Mouse (Mus musculus): Measurements from ENCODE around the gene Phgr1.

Phgr1 gene

GRCm38 (mm10) chr2:118779504-118780480 lies 7.2 kb downstream of the Phgr1 start, which contains the start of gene Disp2:
Disp2 (plus strand) TSS chr2:118779719.
- DNase-seq (ENCODE audit: low spot score) = peak; percentile 76

DNA sequence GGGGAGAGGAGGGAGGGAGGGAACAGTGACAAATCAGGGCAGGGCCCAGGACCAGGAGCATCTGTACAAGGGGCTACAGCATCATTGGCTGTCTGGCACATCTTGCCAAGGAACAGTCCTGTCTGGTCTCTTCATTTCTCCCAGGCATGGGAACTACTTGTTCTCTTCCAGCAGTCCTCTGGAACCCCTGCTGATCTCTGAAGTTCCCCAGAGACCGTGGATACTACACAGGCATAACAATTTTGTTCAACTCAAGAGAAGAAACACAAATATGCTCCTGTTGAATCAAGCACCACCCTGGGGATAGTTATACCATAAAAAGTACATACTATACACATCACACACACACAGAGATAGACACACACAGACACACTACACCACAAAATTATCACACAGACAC lies 8.5 kb downstream of the Phgr1 start:
- no peak for DNase-seq (ENCODE audit: low spot score)

GRCm38 (mm10) chr2:118782303-118782702 lies 9.7 kb downstream of the Phgr1 start:
- DNase-seq (ENCODE audit: low spot score) = no peak

GRCm38 (mm10) chr2:118783093-118783492 lies 10.5 kb downstream of the Phgr1 start:
- no peak for DNase-seq (ENCODE audit: low spot score)

- DNase-seq (ENCODE audit: low spot score) = no peak
These were observed 11.1 kb downstream of the Phgr1 start for GRCm38 (mm10) chr2:118783663-118784062.

DNA sequence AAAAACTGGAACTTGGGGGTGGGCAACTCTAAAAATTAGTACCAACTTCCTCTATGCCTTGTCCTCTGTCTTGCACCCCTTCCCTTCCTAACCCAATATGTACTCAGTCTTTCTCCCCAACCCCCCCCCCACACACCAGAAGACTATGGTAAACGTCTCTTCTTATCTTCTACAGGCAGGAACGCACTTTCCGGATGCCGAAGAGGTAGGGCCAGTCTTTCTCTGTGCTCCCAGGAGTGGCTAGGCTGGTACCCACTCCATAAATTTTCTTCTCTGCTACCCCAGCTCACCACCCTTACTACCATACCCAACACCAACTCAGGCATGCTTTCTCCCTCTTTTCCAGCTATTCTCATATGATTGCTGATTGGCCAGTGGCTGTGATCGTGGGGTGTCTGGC lies 14.0 kb downstream of the Phgr1 start:
- DNase-seq (ENCODE audit: low spot score) = no peak

GRCm38 (mm10) chr2:118789501-118789900 lies 16.9 kb downstream of the Phgr1 start:
- no peak for DNase-seq (ENCODE audit: low spot score)

- no peak for DNase-seq (ENCODE audit: low spot score)
These were observed 17.6 kb downstream of the Phgr1 start for GRCm38 (mm10) chr2:118790221-118790550.

DNA sequence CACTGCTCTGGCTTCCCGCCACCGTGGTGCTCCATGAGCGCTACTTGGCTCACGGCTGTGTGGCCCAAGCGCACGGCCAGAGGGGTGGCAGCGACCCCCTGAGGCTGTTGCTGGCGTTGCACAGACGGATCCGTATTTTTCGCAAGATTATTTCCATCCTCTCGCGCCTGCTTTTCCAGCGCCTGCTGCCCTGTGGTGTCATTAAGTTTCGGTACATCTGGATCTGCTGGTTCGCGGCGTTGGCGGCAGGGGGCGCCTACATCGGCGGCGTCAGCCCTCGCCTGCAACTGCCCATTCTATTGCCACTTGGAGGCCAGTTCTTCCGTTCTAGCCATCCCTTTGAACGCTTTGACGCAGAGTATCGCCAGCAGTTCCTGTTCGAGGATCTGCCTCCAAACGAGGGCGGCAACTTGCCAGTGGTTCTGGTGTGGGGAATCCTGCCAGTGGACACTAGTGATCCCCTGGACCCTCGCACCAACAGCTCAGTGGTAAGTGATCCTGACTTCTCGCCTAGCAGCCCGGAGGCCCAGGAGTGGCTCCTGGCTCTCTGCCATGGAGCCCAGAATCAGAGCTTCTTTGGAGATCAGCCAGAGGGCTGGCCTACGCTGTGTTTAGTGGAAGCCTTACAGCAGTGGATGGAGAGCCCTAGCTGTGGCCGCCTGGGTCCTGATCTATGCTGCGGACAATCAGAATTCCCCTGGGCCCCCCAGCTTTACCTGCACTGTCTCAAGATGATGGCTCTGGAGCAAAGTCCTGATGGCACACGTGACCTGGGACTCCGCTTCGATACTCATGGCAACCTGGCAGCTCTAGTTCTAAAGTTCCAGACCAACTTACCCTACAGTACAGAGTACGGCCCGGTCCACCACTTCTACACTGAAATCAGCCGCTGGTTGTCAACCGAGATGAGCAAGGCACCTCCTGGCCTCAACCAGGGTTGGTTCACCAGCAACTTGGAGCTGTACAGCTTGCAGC lies 18.3 kb downstream of the Phgr1 start:
- DNase-seq (ENCODE audit: low spot score) = no peak

DNA sequence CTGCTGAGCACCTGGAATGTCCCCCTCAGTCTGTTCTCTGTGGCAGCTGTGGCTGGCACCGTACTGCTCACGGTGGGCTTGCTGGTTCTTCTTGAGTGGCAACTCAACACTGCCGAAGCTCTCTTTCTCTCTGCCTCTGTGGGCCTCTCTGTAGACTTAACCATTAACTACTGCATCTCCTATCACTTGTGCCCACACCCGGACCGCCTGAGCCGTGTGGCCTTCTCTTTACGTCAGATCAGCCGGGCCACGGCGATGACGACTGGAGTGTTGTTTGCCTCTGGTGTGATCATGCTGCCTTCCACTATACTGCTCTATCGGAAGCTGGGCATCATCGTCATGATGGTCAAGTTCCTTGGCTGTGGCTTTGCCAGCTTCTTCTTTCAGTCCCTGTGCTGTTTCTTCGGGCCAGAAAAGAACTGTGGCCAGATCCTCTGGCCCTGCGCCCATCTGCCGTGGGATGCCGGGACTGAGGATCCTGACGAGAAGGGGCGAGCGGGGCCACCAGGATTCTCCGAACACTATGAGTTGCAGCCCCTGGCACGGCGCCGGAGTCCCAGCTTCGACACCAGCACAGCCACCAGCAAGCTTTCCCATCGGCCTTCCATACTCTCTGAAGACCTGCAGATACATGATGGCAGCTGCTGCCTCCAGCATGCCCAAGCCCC lies 19.2 kb downstream of the Phgr1 start:
- no peak for DNase-seq (ENCODE audit: low spot score)

GRCm38 (mm10) chr2:118792259-118792613 lies 19.7 kb downstream of the Phgr1 start:
- no peak for DNase-seq (ENCODE audit: low spot score)

- DNase-seq (ENCODE audit: low spot score) = no peak
These were observed 21.1 kb downstream of the Phgr1 start for GRCm38 (mm10) chr2:118793636-118794035.

GRCm38 (mm10) chr2:118802542-118803118 lies 30.1 kb downstream of the Phgr1 start:
- no peak for DNase-seq (ENCODE audit: low spot score)

DNA sequence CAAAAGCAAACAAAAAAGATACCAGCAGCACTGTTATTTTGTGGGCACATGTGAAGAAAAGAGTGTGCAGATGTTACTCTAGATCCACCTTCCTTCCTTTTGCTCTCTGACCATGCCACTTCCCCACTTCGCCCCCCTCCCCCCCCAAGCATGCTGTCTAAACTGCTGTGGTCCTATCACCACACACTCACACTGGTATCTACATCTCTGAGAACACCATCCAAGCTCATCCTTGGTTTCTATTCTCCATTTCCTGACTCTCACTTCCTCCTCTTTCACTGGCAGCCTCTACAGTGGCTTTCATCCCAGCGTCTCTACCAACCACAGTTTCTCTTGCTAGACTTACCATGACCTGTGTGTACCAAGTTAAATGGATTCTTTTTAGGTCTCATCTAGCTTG lies 31.9 kb downstream of the Phgr1 start:
- DNase-seq (ENCODE audit: low spot score) = no peak

DNA sequence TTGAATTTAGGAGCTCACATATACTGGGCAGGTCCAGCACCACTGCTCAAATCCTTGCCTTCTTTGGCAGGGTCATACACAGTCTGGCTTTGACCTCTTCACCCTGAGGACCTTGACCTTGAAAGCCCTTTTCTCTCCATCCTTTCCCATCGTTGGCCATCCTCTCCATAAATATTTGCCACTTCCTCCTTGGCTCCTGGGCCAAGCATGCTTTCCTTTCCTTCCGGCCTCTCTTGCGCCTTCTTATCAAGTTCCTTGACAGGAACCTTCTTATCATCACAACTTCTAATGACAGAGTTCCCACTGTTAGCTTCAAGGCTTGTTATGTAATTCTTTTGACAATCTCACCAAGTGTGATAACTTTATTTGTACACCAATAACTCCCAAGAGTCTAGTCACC lies 32.6 kb downstream of the Phgr1 start:
- DNase-seq (ENCODE audit: low spot score) = no peak

GRCm38 (mm10) chr2:118805756-118806155 lies 33.2 kb downstream of the Phgr1 start:
- no peak for DNase-seq (ENCODE audit: low spot score)

DNA sequence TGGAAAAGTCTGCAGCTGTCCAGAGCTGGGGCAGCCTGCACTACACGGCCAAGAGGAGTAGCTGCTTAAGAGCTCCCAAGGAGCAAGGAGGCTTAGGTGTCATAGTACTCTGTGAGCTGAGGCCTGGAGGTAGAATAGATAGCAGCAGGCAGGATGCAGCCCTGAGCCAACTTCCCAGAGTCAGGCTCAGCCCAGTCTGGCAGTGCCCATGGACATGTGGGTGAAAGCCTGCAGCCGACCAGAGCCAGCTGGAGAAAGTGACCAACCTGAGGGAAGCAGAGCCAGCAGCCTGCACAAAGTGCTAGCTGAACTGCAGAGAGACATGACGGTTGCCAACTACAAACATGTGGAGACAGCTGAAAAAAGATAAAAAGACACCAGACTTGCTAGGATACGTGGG lies 34.3 kb downstream of the Phgr1 start:
- DNase-seq (ENCODE audit: low spot score) = no peak

DNA sequence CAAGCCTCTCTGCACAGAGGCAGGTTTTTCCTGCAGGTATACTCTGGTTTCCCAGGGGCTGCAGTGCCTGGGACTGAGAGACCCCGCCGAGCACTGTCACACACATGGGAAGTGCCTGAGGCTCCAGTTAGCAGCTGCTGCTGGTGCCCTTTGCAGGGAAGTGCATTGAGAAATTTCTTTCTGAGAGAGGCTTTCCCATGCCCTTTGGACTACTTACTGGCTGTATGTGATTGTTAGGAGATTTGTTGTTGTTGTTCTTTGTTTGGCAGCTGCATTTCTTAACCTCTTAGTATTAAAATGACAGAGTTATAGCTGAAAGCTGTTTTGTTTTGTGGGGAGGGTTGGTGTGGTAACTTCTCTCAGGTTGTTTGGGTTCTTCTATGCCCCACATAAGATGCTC lies 38.3 kb downstream of the Phgr1 start:
- DNase-seq (ENCODE audit: low spot score) = no peak

DNA sequence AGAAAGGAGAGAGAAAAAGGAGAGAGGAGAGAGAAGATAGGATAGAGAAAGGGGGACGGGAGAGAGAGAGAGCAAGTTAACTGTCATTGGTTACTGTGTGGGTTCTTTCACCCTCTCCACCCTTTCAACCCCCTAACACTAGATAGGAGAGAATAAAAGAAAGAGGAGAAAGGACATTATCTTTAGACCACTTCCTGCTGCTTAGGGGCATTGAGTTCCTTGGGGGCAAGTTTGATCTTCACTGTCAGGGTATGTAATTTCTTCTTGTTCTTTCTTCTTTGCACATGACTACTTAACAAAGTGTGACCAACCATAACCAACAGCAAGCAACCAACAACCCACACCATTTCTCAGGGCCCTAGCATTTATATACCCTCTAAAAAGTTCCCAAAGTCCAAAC lies 40.2 kb downstream of the Phgr1 start:
- DNase-seq (ENCODE audit: low spot score) = no peak

DNA sequence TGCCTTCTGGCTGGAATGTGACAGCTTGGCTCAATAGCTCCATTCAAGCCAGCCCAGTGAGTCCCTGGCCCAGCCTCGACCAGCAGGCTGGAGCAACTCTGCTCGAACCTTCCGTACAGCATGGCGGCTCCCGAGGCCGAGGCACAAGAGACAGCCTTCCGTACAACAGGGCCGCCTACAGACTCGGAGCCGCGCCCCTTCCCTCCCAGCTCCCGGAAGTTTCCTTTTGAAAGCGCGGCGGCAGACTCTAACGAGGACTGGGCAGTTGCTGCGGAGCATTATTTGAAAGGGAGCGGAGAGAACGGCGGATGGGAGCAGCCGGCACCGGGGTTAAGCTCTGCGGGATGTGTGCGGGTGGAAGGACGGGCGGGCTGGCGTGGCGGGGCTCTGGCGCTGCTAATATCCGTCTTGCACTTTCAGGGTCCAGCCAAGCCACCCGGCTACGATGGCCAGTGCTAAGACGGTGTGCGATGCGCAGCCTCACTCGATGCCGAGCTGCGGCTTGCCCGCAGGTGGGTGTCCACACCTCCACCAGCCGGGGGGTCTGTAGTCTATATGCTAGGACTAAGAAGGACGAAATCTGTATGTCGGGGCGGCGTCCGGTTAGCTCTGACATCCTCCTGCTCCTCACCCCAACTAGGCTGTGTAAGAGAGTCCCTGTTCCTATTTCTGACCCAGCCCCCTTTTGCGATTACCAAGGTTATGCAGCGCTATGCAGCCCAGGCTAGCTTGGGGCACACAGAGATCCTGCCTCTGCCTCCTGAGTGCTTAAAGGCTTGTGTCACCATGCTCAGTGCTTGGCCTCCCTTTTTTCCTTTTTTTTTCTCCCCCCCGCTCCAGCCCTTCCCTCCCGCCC lies 41.6 kb downstream of the Phgr1 start, which contains the start of gene Knstrn:
TSS of gene Knstrn (plus strand) at position 23 of the 856 bp plus-strand sequence.
- DNase-seq (ENCODE audit: low spot score) = peak; percentile 56

GRCm38 (mm10) chr2:118822800-118823199 lies 50.2 kb downstream of the Phgr1 start:
- DNase-seq (ENCODE audit: low spot score) = no peak
